Mouse (Mus musculus): Measurements from ENCODE around the gene Golt1a. TPM values are rescaled to one million over a fixed set of nuclear protein-coding genes. Genes with fewer than 3 reads are reported as not detected.

The Golt1a gene
- polyA plus RNA-seq (2015; fragmentation: Nextera tagmentation; extraction: Ambion mirVana), result 8.2 and 8.7 TPM in 2 replicates

DNA sequence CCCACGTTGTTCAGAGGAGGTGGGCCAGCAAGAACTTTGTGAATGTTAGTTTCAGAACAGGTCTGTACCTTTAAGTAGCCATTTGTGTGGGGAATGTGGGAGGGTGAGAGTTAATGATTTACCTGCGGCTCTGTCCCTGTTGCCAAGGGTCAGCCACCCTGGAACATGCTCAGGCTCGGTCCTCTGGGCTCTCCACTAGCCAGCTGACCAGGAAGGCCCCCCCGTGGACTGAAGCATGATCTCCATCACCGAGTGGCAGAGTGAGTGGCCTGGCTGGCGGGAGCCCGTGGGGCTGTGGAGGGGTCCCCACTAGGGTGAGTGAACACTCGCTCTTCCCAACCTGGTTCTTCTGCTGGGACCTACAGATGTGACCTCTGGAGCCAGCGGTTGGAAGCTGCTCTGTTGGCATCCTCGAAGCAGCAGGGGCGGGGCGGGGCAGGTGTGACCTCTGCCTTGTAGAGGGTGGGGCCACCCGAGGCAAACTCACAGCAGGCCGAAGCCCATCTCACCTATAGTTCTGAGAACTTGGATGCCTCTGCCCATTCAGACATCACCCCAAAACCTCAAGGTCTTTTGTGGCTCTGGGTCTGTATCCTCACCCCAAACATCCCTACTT lies at the start of gene Golt1a:
Golt1a (plus strand) TSS at position 149 of the 616 bp plus-strand sequence.
- ATAC-seq (ENCODE audit: insufficient read depth, low FRiP score), result peak; percentile 65
- H3K27ac ChIP-seq (ENCODE audit: low read length), result peak within 1 kb of the TSS; percentile 50
- H3K4me3 ChIP-seq (replicated peaks; ENCODE audit: low read length), result peak within 1 kb of the TSS; percentile 36
- no peaks in the 10 kb centered on the region for H3K36me3 ChIP-seq (ENCODE audit: control insufficient read depth, insufficient read depth, low read length)
- no peaks in the 10 kb centered on the region for H3K9me3 ChIP-seq (replicated peaks; ENCODE audit: control insufficient read depth, low read length)
- peak within 1 kb of the TSS; percentile 34 for H3K9ac ChIP-seq (ENCODE audit: low read length)
- H3K27me3 ChIP-seq (ENCODE audit: control insufficient read depth, insufficient read depth, low read length), result no peaks in the 10 kb centered on the region
- H3K4me1 ChIP-seq (ENCODE audit: control insufficient read depth, insufficient read depth, low read length), result peaks cover 4% of the 10 kb centered on the region; the same call in 1 of the 2 replicates
- peak within 1 kb of the TSS; percentile 42 for H3K4me2 ChIP-seq (ENCODE audit: low read depth, low read length)
- 46% methylated on average over 14 of the region's 14 CpGs for WGBS

DNA sequence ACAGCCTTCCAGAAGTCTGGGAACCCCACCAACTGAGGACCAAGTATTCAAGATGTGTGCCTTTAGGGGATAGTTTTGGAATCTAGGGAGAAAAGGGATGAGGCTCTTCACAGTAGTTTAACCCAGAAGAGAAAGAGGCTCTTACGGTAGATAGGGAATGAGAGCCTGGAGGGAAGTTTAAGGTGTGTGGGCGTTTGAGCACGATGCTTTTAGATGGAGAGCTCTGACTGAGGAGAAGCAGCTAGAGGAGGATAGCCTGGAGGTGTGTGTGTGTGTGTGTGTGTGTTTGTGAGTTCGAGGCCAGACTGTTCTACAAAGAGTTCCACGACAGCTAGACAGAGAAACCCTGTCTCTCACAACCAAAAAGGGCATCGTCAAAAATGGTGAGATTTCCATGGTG lies 47.0 kb upstream of the Golt1a start:
- peaks cover 28% of the 10 kb centered on the region for H3K4me1 ChIP-seq (ENCODE audit: control insufficient read depth, insufficient read depth, low read length)
- no peak for ATAC-seq (ENCODE audit: insufficient read depth, low FRiP score)
- no peak overlapping the region for H3K4me3 ChIP-seq (replicated peaks; ENCODE audit: low read length)
- WGBS, result 92% methylated on average over 6 of the region's 6 CpGs
- no peaks in the 10 kb centered on the region for H3K27me3 ChIP-seq (ENCODE audit: control insufficient read depth, insufficient read depth, low read length)
- H3K4me2 ChIP-seq (ENCODE audit: low read depth, low read length), result no peak overlapping the region
- no peak overlapping the region for H3K27ac ChIP-seq (ENCODE audit: low read length)
- H3K36me3 ChIP-seq (ENCODE audit: control insufficient read depth, insufficient read depth, low read length), result peaks cover 4% of the 10 kb centered on the region
- H3K9me3 ChIP-seq (replicated peaks; ENCODE audit: control insufficient read depth, low read length), result no peaks in the 10 kb centered on the region
- H3K9ac ChIP-seq (ENCODE audit: low read length), result no peak overlapping the region

DNA sequence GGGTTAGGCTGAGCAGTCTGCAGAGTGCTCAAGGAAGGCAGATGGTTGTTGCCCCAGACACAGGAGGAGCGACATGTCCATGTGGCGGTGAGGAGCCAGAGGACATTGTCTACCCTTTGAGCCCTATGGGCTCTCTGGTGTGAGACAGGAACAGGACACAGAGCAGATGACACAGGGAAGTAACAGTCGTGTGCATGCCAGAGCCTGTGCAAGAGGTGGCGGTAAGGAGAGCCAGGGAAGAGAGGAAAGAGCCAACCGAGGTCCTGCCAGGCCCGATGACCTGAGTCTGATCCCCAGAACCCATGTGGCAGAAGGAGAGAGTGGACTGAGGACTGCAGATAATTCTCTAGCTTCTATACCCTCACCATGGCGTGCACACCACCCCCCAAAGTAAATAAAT lies 46.5 kb upstream of the Golt1a start:
- no peaks in the 10 kb centered on the region for H3K27me3 ChIP-seq (ENCODE audit: control insufficient read depth, insufficient read depth, low read length)
- H3K9me3 ChIP-seq (replicated peaks; ENCODE audit: control insufficient read depth, low read length), result no peaks in the 10 kb centered on the region
- no peak overlapping the region for H3K9ac ChIP-seq (ENCODE audit: low read length)
- H3K4me3 ChIP-seq (replicated peaks; ENCODE audit: low read length), result no peak overlapping the region
- no peak overlapping the region for H3K4me2 ChIP-seq (ENCODE audit: low read depth, low read length)
- WGBS, result 81% methylated on average over 7 of the region's 7 CpGs
- H3K36me3 ChIP-seq (ENCODE audit: control insufficient read depth, insufficient read depth, low read length), result peaks cover 4% of the 10 kb centered on the region
- ATAC-seq (ENCODE audit: insufficient read depth, low FRiP score), result no peak
- no peak overlapping the region for H3K27ac ChIP-seq (ENCODE audit: low read length)
- peaks cover 23% of the 10 kb centered on the region for H3K4me1 ChIP-seq (ENCODE audit: control insufficient read depth, insufficient read depth, low read length)

DNA sequence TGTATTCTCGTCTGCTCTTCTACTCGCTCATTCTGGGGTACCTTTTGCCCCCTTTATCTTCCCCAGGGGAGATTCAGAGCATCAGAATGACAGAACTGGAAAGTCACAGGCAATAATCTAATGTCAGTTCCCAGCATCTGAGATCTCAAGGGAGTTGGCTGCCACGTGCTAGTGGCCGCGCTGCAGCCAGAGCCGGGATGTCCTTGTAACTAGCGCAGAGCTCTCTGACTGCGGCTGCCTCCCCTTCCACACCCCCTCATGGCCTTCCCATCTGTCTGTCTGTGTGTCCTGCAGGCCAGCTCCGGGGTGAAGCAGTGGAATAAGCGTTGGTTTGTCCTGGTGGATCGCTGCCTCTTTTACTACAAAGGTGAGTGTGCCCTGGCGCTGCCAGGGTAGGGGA lies 45.2 kb upstream of the Golt1a start:
- Histone ChIP-seq H3K4me1 (ENCODE audit: control insufficient read depth, insufficient read depth, low read length) (peaks cover 16% of the 10 kb centered on the region; the same call in 1 of the 2 replicates), H3K9ac (ENCODE audit: low read length) (peak overlapping the region; percentile 34), H3K9me3 (replicated peaks; ENCODE audit: control insufficient read depth, low read length) (no peaks in the 10 kb centered on the region), H3K36me3 (ENCODE audit: control insufficient read depth, insufficient read depth, low read length) (peaks cover 4% of the 10 kb centered on the region), H3K4me2 (ENCODE audit: low read depth, low read length) (no peak overlapping the region), H3K27me3 (ENCODE audit: control insufficient read depth, insufficient read depth, low read length) (no peaks in the 10 kb centered on the region), H3K27ac (ENCODE audit: low read length) (0 out of 2 replicates have a peak overlapping the region, but pooled peaks have one; percentile 42), H3K4me3 (replicated peaks; ENCODE audit: low read length) (no peak overlapping the region)
- no peak for ATAC-seq (ENCODE audit: insufficient read depth, low FRiP score)
- 64% methylated on average over 12 of the region's 12 CpGs for WGBS

DNA sequence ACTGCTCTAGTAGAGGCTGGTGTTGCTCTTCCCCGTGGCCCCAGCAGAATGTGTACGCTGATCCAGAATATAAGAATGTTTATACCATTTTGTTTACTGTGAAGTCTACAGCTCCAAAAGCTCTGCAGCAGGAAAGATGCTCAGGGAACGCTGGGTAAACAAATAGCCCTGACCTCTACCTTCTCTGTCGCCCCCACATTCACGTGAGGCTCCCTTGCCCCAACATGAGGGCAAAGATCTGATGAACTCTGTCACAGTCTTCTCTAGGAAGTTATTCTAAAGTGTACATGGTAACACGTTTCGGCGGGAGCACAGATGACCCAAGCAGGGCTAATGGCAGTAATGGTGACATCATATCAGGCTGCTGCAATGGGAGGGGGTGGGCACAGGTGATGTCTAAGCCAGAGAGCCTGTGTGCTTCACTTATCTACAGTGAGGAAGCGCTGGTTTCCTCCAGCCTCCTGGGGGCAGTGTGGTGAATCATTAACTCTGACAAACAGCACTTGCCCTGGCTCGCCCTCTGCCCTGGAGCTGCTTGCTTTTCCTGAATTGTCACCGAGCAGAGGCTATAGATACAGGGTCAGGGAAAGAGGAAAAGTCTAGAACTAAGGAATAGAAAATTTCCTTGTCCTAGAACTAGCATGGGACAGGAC lies 44.4 kb upstream of the Golt1a start:
- Histone ChIP-seq H3K4me1 (ENCODE audit: control insufficient read depth, insufficient read depth, low read length) (peaks cover 16% of the 10 kb centered on the region; the same call in 1 of the 2 replicates), H3K27ac (ENCODE audit: low read length) (peak overlapping the region; percentile 64), H3K9me3 (replicated peaks; ENCODE audit: control insufficient read depth, low read length) (no peaks in the 10 kb centered on the region), H3K27me3 (ENCODE audit: control insufficient read depth, insufficient read depth, low read length) (no peaks in the 10 kb centered on the region), H3K36me3 (ENCODE audit: control insufficient read depth, insufficient read depth, low read length) (peaks cover 4% of the 10 kb centered on the region), H3K9ac (ENCODE audit: low read length) (no peak overlapping the region), H3K4me3 (replicated peaks; ENCODE audit: low read length) (no peak overlapping the region), H3K4me2 (ENCODE audit: low read depth, low read length) (no peak overlapping the region)
- ATAC-seq (ENCODE audit: insufficient read depth, low FRiP score), result peak; percentile 81
- 31% methylated on average over 11 of the region's 11 CpGs for WGBS

DNA sequence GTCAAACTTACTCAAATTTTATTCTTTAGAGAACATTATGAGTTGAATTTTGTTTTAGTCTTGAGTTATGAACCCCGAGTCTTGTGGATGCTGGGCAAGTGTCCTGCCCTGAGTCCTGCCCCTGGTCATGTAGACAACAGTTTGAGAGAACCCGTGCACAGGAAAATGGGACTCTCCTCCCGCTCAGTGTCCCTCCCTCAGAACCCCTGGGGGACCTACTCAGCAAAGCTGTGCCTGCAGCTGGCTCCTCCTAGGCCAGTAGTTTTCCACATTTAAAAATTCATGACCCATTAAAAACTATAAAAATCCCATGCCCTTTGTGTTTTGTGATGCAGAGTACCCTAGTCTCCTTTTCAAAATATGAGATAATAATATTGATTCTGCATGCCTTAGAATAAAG lies 42.5 kb upstream of the Golt1a start:
- Histone ChIP-seq H3K4me2 (ENCODE audit: low read depth, low read length) (no peak overlapping the region), H3K4me1 (ENCODE audit: control insufficient read depth, insufficient read depth, low read length) (peaks cover 16% of the 10 kb centered on the region; the same call in 1 of the 2 replicates), H3K27ac (ENCODE audit: low read length) (no peak overlapping the region), H3K4me3 (replicated peaks; ENCODE audit: low read length) (no peak overlapping the region), H3K36me3 (ENCODE audit: control insufficient read depth, insufficient read depth, low read length) (peaks cover 4% of the 10 kb centered on the region; the same call in 1 of the 2 replicates), H3K27me3 (ENCODE audit: control insufficient read depth, insufficient read depth, low read length) (no peaks in the 10 kb centered on the region), H3K9me3 (replicated peaks; ENCODE audit: control insufficient read depth, low read length) (no peaks in the 10 kb centered on the region), H3K9ac (ENCODE audit: low read length) (no peak overlapping the region)
- WGBS, result 66% methylated on average over 3 of the region's 3 CpGs
- ATAC-seq (ENCODE audit: insufficient read depth, low FRiP score), result no peak

DNA sequence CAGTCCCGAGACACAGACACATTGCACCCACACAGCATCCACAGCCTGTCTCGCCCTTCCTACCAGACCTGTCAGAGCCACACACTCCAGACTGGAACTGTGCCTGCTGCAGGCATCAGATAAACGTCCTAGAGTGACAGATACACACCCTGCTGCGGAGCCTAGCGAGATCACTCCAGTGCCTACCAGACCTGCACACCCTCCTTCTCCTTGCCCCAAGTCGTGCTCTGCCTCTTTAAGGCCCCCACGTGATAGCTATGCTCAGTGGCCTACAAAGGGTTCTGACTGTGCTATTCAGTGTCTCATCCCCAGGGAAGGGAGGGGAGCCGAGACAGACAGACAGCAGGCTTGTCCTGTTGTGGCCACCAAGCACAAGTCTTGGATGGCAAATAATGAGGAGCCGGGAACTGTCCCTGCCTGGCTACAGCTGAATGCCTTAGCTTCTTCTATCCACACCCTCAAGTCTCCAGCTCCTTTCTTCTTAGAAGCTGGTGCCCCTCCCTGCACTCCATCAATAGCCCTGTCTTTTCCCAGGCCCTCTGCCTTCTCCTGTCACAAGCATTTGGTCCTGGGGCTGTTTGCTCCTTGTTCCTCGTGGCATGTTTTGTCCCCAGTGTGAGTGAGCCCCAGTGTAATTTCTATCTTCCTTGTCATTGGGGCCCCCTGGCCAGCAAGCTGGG lies 41.6 kb upstream of the Golt1a start:
- ATAC-seq (ENCODE audit: insufficient read depth, low FRiP score), result peak; percentile 16; the same call in 1 of the 2 replicates

DNA sequence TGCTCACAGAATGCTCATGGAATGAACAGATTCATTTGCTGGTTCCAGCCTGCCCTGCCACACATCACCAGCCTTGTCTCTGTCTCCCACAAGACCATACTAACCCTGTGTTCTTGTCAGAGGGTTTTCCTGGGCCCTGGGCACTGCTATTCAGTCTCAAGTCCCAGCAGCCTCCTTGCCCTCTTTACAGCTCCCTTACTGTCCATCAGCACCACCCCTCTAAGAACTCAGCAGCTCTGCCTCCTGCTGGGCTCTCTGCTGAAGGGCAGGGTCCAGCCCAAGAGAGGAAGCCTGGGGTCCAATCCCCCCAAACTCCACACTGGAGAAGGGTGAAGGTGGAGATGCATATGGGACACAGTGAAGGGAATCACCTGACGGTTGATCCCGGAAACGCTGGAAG lies 41.1 kb upstream of the Golt1a start:
- Histone ChIP-seq H3K4me2 (ENCODE audit: low read depth, low read length) (no peak overlapping the region), H3K9ac (ENCODE audit: low read length) (no peak overlapping the region), H3K4me3 (replicated peaks; ENCODE audit: low read length) (no peak overlapping the region), H3K9me3 (replicated peaks; ENCODE audit: control insufficient read depth, low read length) (no peaks in the 10 kb centered on the region), H3K36me3 (ENCODE audit: control insufficient read depth, insufficient read depth, low read length) (peaks cover 3% of the 10 kb centered on the region; the same call in 1 of the 2 replicates), H3K4me1 (ENCODE audit: control insufficient read depth, insufficient read depth, low read length) (peaks cover 16% of the 10 kb centered on the region; the same call in 1 of the 2 replicates), H3K27ac (ENCODE audit: low read length) (no peak overlapping the region), H3K27me3 (ENCODE audit: control insufficient read depth, insufficient read depth, low read length) (no peaks in the 10 kb centered on the region)
- 78% methylated on average over 3 of the region's 3 CpGs for whole genome bisulfite sequencing
- no peak for ATAC-seq (ENCODE audit: insufficient read depth, low FRiP score)

More for the DNA sequence above, 41.6 kb upstream of the Golt1a start:
- peaks cover 4% of the 10 kb centered on the region; the same call in 1 of the 2 replicates for H3K36me3 ChIP-seq (ENCODE audit: control insufficient read depth, insufficient read depth, low read length)
- 39% methylated on average over 10 of the region's 10 CpGs for WGBS
- H3K27ac ChIP-seq (ENCODE audit: low read length), result 0 out of 2 replicates have a peak overlapping the region, but pooled peaks have one; percentile 20
- H3K4me3 ChIP-seq (replicated peaks; ENCODE audit: low read length), result no peak overlapping the region
- no peaks in the 10 kb centered on the region for H3K27me3 ChIP-seq (ENCODE audit: control insufficient read depth, insufficient read depth, low read length)
- peaks cover 16% of the 10 kb centered on the region; the same call in 1 of the 2 replicates for H3K4me1 ChIP-seq (ENCODE audit: control insufficient read depth, insufficient read depth, low read length)
- no peak overlapping the region for H3K9ac ChIP-seq (ENCODE audit: low read length)
- no peak overlapping the region for H3K4me2 ChIP-seq (ENCODE audit: low read depth, low read length)
- H3K9me3 ChIP-seq (replicated peaks; ENCODE audit: control insufficient read depth, low read length), result no peaks in the 10 kb centered on the region

DNA sequence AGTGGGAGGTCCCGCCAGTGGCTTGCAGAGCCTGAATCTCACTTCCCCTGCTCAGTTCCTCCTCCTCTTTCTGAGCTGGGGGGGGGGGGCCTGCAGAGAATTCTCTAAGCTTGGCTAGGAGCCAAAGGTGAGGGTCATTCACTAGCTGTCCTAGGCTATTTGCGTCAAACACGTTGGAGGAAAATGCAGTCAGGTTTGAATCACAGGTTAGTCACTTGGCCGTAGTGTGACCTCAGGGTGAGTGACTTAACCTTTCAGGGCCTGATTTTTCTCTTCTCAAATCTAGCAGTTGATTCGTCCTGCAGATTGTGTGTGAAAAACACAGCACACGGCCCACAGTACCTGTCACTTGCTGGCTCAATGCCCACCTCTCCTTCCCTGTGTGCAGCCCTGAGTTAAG lies 39.3 kb upstream of the Golt1a start:
- Histone ChIP-seq H3K27me3 (ENCODE audit: control insufficient read depth, insufficient read depth, low read length) (no peaks in the 10 kb centered on the region), H3K27ac (ENCODE audit: low read length) (no peak overlapping the region), H3K36me3 (ENCODE audit: control insufficient read depth, insufficient read depth, low read length) (no peaks in the 10 kb centered on the region), H3K9me3 (replicated peaks; ENCODE audit: control insufficient read depth, low read length) (no peaks in the 10 kb centered on the region), H3K9ac (ENCODE audit: low read length) (no peak overlapping the region), H3K4me1 (ENCODE audit: control insufficient read depth, insufficient read depth, low read length) (peaks cover 7% of the 10 kb centered on the region; the same call in 1 of the 2 replicates), H3K4me2 (ENCODE audit: low read depth, low read length) (no peak overlapping the region), H3K4me3 (replicated peaks; ENCODE audit: low read length) (no peak overlapping the region)
- no peak for ATAC-seq (ENCODE audit: insufficient read depth, low FRiP score)
- WGBS, result 45% methylated on average over 6 of the region's 6 CpGs
